Mouse (Mus musculus) hindbrain, embryonic 16.5 days (tissue): Measurements from ENCODE around the gene Ppm1n. TPM values are rescaled to one million over a fixed set of nuclear protein-coding genes. Genes with fewer than 3 reads are reported as not detected.

Experiments used
- ATAC-seq: fragments of 200-750 bp; cut with Nextera tagmentation; 2 replicates; pipeline ENCODE4 v1.8.0; 2017; ENCODE audit warnings: moderate TSS enrichment, moderate library complexity
- H3K27ac ChIP-seq: fragments of 300-500 bp; sonication (generic); 2 replicates; pipeline ENCODE4 v1.5.1; 2014; ENCODE audit warnings: low read depth, mild to moderate bottlenecking, control low read depth, low read length, moderate library complexity
- H3K27me3 ChIP-seq: fragments of 300-500 bp; sonication (generic); replicated peaks from 2 replicates; pipeline ENCODE4 v1.6.1; 2014; ENCODE audit warnings: low read length; ENCODE audit not compliant: control insufficient read depth, insufficient read depth
- H3K36me3 ChIP-seq: fragments of 300-500 bp; sonication (generic); 2 replicates; pipeline ENCODE4 v1.6.1; 2014; ENCODE audit warnings: mild to moderate bottlenecking, low read length, moderate library complexity, mixed read lengths; ENCODE audit not compliant: control insufficient read depth, insufficient read depth
- H3K4me1 ChIP-seq: fragments of 300-500 bp; sonication (generic); 2 replicates; pipeline ENCODE4 v1.6.1; 2014; ENCODE audit warnings: low read depth, low read length; ENCODE audit not compliant: control insufficient read depth, insufficient read depth
- H3K4me2 ChIP-seq: fragments of 300-500 bp; sonication (generic); 2 replicates; pipeline ENCODE4 v1.6.1; 2014; ENCODE audit warnings: mild to moderate bottlenecking, low read length, control low read depth, moderate library complexity
- H3K4me3 ChIP-seq: fragments of 300-500 bp; sonication (generic); 2 replicates; pipeline ENCODE4 v1.5.1; 2014; ENCODE audit warnings: mild to moderate bottlenecking, low read length, control low read depth, moderate library complexity
- H3K9ac ChIP-seq: fragments of 300-500 bp; sonication (generic); 2 replicates; pipeline ENCODE4 v1.6.1; 2014; ENCODE audit warnings: low read depth, mild to moderate bottlenecking, control low read depth, low read length, moderate library complexity
- H3K9me3 ChIP-seq: fragments of 300-500 bp; sonication (generic); 2 replicates; pipeline ENCODE4 v1.6.1; 2014; ENCODE audit warnings: mild to moderate bottlenecking, low read length, moderate library complexity; ENCODE audit not compliant: control insufficient read depth
- WGBS: fragments of 180-500 bp; shearing (Covaris S2); extraction: QIAGEN DNeasy Blood & Tissue Kit; methylation state at CpG from one replicate; pipeline ENCODE4 v1.1.7; 2014; 5-methylcytosine and 5-hydroxymethylcytosine counted together
- polyA plus RNA-seq: library from polyadenylated mRNA; unstranded; fragments of >200 nt; fragmentation: Nextera tagmentation; extraction: Ambion mirVana; gene quantifications from 2 replicates; pipeline ENCODE4 v1.2.1, GENCODE M21; 2015

Ppm1n gene
- polyA plus RNA-seq, 1 experiment from 2014 or later = 1.5 TPM

GRCm38 (mm10) chr7:19320637-19321036 is 40.8 kb upstream of the Ppm1n start:
- Histone ChIP-seq H3K27me3 (no peaks in the 10 kb centered on the region), H3K4me3 (peak overlapping the region; percentile 62), H3K4me2 (peak overlapping the region; percentile 91), H3K9me3 (no peaks in the 10 kb centered on the region), H3K4me1 (peaks cover 12% of the 10 kb centered on the region), H3K36me3 (no peaks in the 10 kb centered on the region), H3K27ac (no peak overlapping the region), H3K9ac (peak overlapping the region; percentile 60)
- 37% methylated on average over 7 of the region's 7 CpGs for WGBS
- ATAC-seq = no peak

DNA sequence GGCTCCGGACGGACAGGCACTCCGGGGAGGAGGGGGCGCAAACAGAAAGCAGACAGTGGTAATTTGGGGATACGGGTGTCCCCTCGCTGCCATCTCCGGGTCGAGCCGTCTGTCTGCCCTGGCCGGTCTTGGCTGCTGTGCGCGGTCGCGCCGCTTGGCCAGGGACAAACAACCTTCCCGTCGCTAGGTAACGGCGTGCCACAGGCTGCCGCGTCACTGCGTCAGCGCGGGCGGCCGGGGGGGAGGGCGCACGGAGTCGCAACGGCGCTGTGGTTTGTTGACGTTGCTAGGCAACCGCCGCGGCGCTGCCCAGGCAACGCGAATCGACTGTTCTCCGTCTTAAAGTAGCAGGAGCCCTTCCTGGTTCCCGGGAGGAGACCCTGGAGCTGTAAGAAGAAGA is 40.0 kb upstream of the Ppm1n start:
- peak overlapping the region; percentile 62 for H3K4me3 ChIP-seq
- no peaks in the 10 kb centered on the region for H3K27me3 ChIP-seq
- ATAC-seq = peak; percentile 95
- no peaks in the 10 kb centered on the region for H3K36me3 ChIP-seq
- H3K4me2 ChIP-seq = peak overlapping the region; percentile 91
- H3K27ac ChIP-seq = 0 out of 2 replicates have a peak overlapping the region, but pooled peaks have one; percentile 47
- H3K9me3 ChIP-seq = no peaks in the 10 kb centered on the region
- peak overlapping the region; percentile 68 for H3K9ac ChIP-seq
- peaks cover 12% of the 10 kb centered on the region for H3K4me1 ChIP-seq
- under 1% methylated on average over 41 of the region's 41 CpGs for WGBS

DNA sequence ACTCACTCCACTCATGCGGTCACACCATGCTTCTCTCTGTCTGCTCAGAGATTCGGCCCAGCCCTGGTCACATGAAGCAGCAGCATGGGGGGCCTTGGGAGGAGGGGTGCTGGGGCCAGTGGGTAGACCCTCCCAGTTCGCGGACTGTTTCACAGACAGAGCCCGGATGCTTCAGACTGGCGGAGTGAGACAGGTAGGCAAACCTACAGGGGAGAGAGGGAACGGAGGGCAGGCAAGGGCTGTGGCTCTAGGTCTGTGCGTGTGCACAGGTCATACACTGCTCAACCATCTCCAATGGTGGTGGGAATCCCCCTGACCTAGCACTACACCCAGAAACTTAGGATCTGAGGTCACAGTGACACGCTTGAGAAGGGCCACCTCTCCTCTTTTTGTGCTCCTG is 39.6 kb upstream of the Ppm1n start:
- peak overlapping the region; percentile 91 for H3K4me2 ChIP-seq
- no peaks in the 10 kb centered on the region for H3K27me3 ChIP-seq
- H3K36me3 ChIP-seq = no peaks in the 10 kb centered on the region
- ATAC-seq = peak; percentile 71
- H3K27ac ChIP-seq = 0 out of 2 replicates have a peak overlapping the region, but pooled peaks have one; percentile 47
- peak overlapping the region; percentile 62 for H3K4me3 ChIP-seq
- H3K9ac ChIP-seq = peak overlapping the region; percentile 68
- peaks cover 12% of the 10 kb centered on the region for H3K4me1 ChIP-seq
- no peaks in the 10 kb centered on the region for H3K9me3 ChIP-seq
- WGBS = 26% methylated on average over 9 of the region's 9 CpGs

- no peak overlapping the region for H3K4me3 ChIP-seq
- H3K4me1 ChIP-seq = peaks cover 12% of the 10 kb centered on the region
- no peak overlapping the region for H3K9ac ChIP-seq
- WGBS = 78% methylated on average over 7 of the region's 7 CpGs
- H3K27me3 ChIP-seq = no peaks in the 10 kb centered on the region; the same call in 1 of the 2 replicates
- H3K27ac ChIP-seq = no peak overlapping the region
- no peaks in the 10 kb centered on the region for H3K9me3 ChIP-seq
- no peak for ATAC-seq
- H3K36me3 ChIP-seq = no peaks in the 10 kb centered on the region
- no peak overlapping the region for H3K4me2 ChIP-seq
These were observed 38.8 kb upstream of the Ppm1n start for GRCm38 (mm10) chr7:19318676-19319075.

DNA sequence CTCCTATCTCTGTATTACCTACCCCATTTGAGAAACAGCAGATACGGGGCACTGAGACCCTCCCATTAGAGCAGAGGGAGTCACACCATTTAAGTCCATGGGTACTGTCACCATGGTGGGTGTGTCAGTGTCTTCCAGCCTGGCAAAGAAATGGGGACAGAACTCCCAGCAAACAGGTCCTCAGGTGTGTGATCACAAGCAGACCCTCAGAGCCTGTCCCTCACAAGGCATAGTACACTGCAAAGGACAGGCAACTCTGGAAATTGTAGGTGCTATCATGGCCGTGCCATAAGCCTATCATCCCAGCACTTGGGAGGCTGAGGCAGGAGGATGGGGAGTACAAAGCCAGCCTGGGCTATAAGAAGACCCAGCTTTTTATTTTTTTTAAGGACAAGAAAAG is 38.3 kb upstream of the Ppm1n start:
- Histone ChIP-seq H3K4me3 (no peak overlapping the region), H3K36me3 (no peaks in the 10 kb centered on the region), H3K27me3 (no peaks in the 10 kb centered on the region; the same call in 1 of the 2 replicates), H3K27ac (no peak overlapping the region), H3K9me3 (no peaks in the 10 kb centered on the region), H3K4me1 (peaks cover 12% of the 10 kb centered on the region), H3K9ac (no peak overlapping the region), H3K4me2 (no peak overlapping the region)
- WGBS = 80% methylated on average over 2 of the region's 2 CpGs
- ATAC-seq = no peak

- H3K4me3 ChIP-seq = no peak overlapping the region
- H3K4me2 ChIP-seq = no peak overlapping the region
- H3K36me3 ChIP-seq = no peaks in the 10 kb centered on the region
- no peak overlapping the region for H3K27ac ChIP-seq
- WGBS = 37% methylated on average over 14 of the region's 14 CpGs
- ATAC-seq = no peak
- H3K9me3 ChIP-seq = no peaks in the 10 kb centered on the region
- peaks cover 2% of the 10 kb centered on the region; the same call in 1 of the 2 replicates for H3K27me3 ChIP-seq
- H3K9ac ChIP-seq = no peak overlapping the region
- peaks cover 12% of the 10 kb centered on the region for H3K4me1 ChIP-seq
These were observed 36.7 kb upstream of the Ppm1n start for GRCm38 (mm10) chr7:19316451-19317161.

- H3K27me3 ChIP-seq = peaks cover 2% of the 10 kb centered on the region; the same call in 1 of the 2 replicates
- no peak for ATAC-seq
- 47% methylated on average over 5 of the region's 5 CpGs for WGBS
- H3K36me3 ChIP-seq = no peaks in the 10 kb centered on the region
- peaks cover 11% of the 10 kb centered on the region for H3K4me1 ChIP-seq
- H3K4me2 ChIP-seq = no peak overlapping the region
- H3K9ac ChIP-seq = no peak overlapping the region
- no peak overlapping the region for H3K4me3 ChIP-seq
- no peaks in the 10 kb centered on the region for H3K9me3 ChIP-seq
- H3K27ac ChIP-seq = no peak overlapping the region
These were observed 34.2 kb upstream of the Ppm1n start for GRCm38 (mm10) chr7:19314033-19314432.

DNA sequence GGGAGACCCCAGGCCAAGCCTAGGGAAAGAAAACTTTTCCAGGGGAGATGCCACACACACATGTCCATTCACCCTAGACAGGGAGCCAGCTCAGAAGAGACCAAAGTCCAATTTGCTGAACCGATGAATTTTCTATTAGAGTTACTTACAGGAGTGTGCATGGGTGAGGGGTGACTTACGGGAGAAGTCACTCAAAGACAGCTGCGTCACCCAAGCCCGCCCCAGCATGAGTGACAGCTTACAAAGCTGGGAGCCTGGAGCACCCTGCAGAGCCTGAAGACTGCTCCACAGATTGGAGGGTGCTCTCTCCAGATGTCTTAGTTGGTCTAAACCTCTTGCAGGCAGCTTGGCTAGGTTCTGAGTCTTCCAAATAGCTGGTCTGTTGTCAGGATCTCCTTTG is 32.1 kb upstream of the Ppm1n start:
- Histone ChIP-seq H3K36me3 (no peaks in the 10 kb centered on the region), H3K4me2 (no peak overlapping the region), H3K4me1 (peaks cover 24% of the 10 kb centered on the region), H3K9me3 (no peaks in the 10 kb centered on the region), H3K27ac (no peak overlapping the region), H3K27me3 (peaks cover 8% of the 10 kb centered on the region), H3K9ac (no peak overlapping the region), H3K4me3 (no peak overlapping the region)
- ATAC-seq = no peak
- 33% methylated on average over 4 of the region's 4 CpGs for WGBS

DNA sequence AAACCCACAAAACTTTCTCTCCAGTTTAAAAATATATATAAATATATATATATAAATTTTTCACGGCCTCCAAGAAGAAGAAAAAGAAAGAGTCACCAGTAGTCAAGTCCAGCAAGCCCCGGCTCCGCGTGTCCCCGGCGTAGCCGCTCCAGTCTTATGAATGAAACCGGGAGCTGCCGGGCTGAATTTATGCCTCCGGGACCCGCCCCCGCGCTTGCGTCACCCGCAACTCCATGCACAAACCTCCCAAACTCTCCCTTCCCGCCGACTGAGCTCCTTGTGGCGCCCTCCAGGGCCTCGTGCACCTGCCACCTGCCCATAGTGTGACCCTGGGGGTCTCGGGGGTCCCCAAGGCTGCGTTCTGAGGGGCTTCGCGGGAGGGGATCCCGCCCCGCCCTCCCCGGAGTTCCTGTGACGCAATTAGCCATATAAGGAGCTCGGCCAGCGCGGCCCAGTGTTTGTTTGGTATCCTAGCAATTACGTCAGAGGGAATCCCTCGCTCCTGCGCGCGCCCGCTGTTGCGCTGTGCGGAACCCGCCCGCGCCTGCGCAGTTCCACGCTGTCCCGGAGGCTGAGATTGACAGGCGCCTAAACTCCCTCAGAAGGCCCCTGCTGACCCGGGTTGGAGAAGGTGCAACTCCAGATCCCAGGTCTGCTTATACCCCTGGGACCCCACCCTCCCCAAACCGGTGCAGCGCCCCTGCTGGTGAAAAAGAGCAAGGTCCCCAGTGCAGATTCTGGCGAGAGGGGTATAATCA is 30.2 kb upstream of the Ppm1n start, which contains the start of gene Fosb:
Fosb (minus strand) TSS at position 168 of the 758 bp plus-strand sequence.
- no peaks in the 10 kb centered on the region for H3K36me3 ChIP-seq
- H3K9me3 ChIP-seq = no peaks in the 10 kb centered on the region
- peak within 1 kb of the TSS; percentile 63 for H3K9ac ChIP-seq
- H3K4me3 ChIP-seq = peak within 1 kb of the TSS; percentile 52
- ATAC-seq = peak; percentile 87
- no peak within 1 kb of the TSS for H3K27ac ChIP-seq
- peaks cover 25% of the 10 kb centered on the region for H3K27me3 ChIP-seq
- peaks cover 27% of the 10 kb centered on the region for H3K4me1 ChIP-seq
- peak within 1 kb of the TSS; percentile 99 for H3K4me2 ChIP-seq
- under 1% methylated on average over 42 of the region's 49 CpGs for WGBS
